Mouse (Mus musculus) lung, adult 2 months (tissue): ENCODE data around the gene Slc44a1. TPM values are rescaled to one million over a fixed set of nuclear protein-coding genes. Genes with fewer than 3 reads are reported as not detected.

ENCODE experiments used
- DNase-seq: peaks from one replicate; pipeline ENCODE4 v3.0.0; 2022
- H3K4me1 ChIP-seq: fragments of 200-500 bp; 2 replicates; pipeline ENCODE4 v1.6.1; 2011; ENCODE audit warnings: low read length; ENCODE audit not compliant: control insufficient read depth, insufficient read depth
- H3K4me3 ChIP-seq: fragments of 200-500 bp; replicated peaks from 2 replicates; pipeline ENCODE3; 2011; ENCODE audit warnings: low read depth, mild to moderate bottlenecking, control low read depth, low read length; ENCODE audit errors: extremely low read depth
- CTCF ChIP-seq: fragments of 200-500 bp; IDR thresholded peaks from 2 replicates; pipeline ENCODE4 v1.5.1; 2011; ENCODE audit warnings: mild to moderate bottlenecking, low read length, control low read depth; ENCODE audit not compliant: insufficient read depth
- POLR2A ChIP-seq: fragments of 200-500 bp; IDR thresholded peaks from 2 replicates; pipeline ENCODE4 v1.6.1; 2011; ENCODE audit warnings: low read depth, mild to moderate bottlenecking, control low read depth, low read length, borderline replicate concordance; ENCODE audit errors: extremely low read depth
- WGBS: fragments of 180-500 bp; shearing (Covaris S2); methylation state at CpG from one replicate; pipeline ENCODE4 v1.1.7; 2018; 5-methylcytosine and 5-hydroxymethylcytosine counted together
- polyA plus RNA-seq: library from polyadenylated mRNA; depleted of rRNA; stranded (reverse); fragments of >200 nt; gene quantifications from 2 replicates; pipeline ENCODE4 v1.2.3, GENCODE M21; 2012

Slc44a1 gene
- polyA plus RNA-seq, 1 experiment, result 45.2 TPM

DNA sequence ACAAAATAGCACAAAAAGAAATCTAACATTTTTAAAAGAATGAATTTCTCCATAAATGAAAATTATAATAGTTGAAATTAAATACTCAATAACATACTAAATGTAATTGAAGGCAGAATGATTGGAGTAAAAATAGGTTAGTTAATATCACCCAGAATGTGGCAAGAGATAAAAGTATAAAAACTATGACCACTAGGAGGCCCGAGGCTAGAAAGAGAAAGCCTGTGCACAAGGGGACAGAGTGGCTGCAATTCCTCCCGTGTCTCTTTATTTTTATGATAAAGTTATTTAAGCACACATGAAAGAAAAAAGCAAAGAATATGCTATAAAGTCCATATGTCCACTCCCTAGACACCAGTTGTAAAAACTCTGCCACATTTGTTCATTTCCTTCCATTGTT, 17.4 kb upstream of the Slc44a1 start:
- no peaks in the 10 kb centered on the region for H3K4me1 ChIP-seq
- H3K4me3 ChIP-seq, result no peak overlapping the region
- no peak for DNase-seq
- WGBS, result 46% methylated on average over 2 of the region's 2 CpGs
- 0 out of 2 replicates have a peak, but pooled peaks have one; percentile 17 for TF ChIP-seq CTCF
- no peak for TF ChIP-seq POLR2A

DNA sequence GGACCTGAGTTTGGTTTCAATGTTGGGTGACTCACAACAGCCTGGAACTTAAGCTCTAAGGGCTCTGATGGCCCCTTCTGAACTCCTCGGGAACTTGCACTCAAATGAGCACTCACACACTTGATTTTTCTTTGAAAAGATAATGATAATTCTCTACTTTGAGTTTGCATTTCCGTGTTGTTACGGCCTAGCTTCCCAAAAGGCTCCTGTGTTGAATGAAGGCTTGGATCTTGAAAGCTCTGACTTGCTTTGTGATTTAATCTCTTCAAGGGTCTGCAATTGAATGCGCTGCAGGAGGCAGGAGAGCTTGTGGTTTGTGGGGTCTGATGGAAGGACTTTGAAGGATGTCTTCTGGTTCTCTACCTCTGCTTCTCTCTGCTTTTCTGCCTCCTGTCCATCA, 13.1 kb upstream of the Slc44a1 start:
- H3K4me3 ChIP-seq, result no peak overlapping the region
- DNase-seq, result no peak
- no peak for TF ChIP-seq POLR2A
- no peak for TF ChIP-seq CTCF
- H3K4me1 ChIP-seq, result no peaks in the 10 kb centered on the region
- 87% methylated on average over 4 of the region's 4 CpGs for WGBS

DNA sequence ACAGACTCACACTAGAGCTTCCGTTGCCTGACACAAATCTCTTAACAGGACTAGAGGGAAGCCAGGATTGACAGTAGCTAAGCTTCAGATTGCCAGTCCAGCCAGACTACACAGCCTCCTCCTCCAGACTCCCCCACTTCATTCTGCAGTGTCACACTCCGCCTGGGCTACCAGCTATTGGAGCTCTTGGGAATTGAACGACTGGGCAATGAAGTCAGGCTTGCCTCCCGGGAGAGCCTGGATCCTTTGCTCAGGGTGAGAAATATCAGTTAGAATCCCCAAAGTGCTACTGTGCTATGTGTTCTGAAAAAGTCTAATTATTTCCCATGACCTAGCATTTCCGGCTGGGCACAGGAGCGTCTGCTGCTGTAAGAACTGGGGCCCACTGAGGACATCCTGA, 9.7 kb upstream of the Slc44a1 start:
- TF ChIP-seq POLR2A, result no peak
- TF ChIP-seq CTCF, result no peak

DNA sequence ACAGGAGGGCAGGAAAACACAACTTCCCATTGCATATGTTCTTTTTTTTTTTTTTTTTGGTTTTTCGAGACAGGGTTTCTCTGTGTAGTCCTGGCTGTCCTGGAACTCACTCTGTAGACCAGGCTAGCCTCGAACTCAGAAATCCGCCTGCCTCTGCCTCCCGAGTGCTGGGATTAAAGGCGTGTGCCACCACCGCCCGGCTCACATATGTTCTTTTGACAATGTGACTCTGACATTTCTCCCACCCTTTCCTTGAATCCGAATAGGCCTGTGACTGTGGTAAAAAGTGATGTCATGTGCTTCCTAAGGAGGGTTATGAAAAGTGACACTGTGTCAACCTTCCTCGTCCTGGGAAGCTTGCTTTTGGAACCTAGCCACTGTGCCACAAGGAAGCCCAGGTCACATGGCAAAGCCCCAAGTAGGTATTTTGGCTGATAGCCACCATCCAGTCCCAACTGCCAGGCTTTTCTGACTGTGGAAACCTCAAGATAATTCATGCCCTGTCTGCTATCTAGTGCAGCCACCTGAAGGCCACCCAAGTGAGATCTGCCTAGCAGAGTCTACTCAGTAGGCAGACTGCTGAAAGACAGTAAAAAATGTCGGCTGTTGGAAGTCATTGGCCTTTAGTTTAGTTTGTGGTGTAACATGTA, 8.5 kb upstream of the Slc44a1 start:
- H3K4me3 ChIP-seq, result no peak overlapping the region
- H3K4me1 ChIP-seq, result no peaks in the 10 kb centered on the region
- 64% methylated on average over 10 of the region's 10 CpGs for WGBS
- peak; percentile 40 for DNase-seq
- no peak for TF ChIP-seq POLR2A
- TF ChIP-seq CTCF, result no peak

More for the DNA sequence above, 9.7 kb upstream of the Slc44a1 start:
- H3K4me3 ChIP-seq, result no peak overlapping the region
- DNase-seq, result no peak
- no peaks in the 10 kb centered on the region for H3K4me1 ChIP-seq
- 56% methylated on average over 6 of the region's 6 CpGs for WGBS

DNA sequence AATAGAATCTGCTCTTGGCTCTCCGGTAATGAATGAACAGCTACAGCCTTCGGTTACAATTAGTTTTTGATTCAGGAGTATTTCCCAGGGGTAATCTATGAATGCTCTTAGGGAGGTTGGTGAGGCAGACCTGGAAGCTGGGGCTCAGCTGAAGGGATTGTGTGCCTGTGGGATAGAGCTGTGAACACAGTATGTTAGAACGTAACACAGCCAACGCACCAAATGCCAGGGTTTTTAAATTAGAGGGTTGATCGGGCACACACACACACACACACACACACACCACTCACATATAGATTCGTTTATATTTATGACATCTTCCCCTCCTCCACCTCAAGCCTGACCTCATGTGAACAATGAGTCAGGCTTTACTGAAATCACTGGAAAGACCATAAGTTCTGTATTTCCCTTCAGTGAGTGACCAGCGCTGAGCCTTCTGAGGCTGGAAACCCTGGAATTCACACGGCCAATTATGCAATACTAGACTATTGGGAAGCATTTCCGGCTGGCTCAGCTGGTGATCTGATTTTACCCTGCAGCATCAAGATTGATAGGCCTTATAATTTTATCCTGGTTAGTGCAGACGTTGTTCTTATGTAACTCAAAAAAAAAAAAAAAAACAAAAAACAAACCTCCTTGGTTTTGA, 3.0 kb upstream of the Slc44a1 start:
- no peak for DNase-seq
- no peak for TF ChIP-seq POLR2A
- no peak for TF ChIP-seq CTCF
- H3K4me3 ChIP-seq, result no peak overlapping the region
- H3K4me1 ChIP-seq, result peaks cover 6% of the 10 kb centered on the region
- 66% methylated on average over 10 of the region's 10 CpGs for WGBS

DNA sequence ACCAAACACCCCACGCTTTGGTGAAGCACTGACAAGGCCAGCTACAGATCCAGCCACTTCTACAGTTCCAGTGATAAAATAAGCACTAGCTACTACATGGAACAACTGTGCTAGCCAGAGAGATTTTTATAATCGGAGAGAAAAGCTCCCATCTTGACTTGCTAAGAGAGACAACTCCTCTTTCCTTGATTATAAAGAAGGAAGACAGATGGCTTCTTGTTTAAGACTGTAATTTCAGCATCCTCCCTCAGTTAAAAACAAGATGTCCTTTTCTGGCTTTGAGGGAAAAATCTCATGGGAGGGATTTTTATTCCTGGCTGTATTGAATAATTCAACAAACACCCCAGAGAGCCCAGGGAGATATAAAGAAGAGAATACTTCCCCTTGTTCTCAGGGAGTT, 1.8 kb upstream of the Slc44a1 start:
- TF ChIP-seq POLR2A, result no peak
- no peak for TF ChIP-seq CTCF
- no peak for DNase-seq
- Histone ChIP-seq H3K4me3 (no peak overlapping the region), H3K4me1 (peaks cover 6% of the 10 kb centered on the region)
- WGBS, result 57% methylated on average over 2 of the region's 2 CpGs

DNA sequence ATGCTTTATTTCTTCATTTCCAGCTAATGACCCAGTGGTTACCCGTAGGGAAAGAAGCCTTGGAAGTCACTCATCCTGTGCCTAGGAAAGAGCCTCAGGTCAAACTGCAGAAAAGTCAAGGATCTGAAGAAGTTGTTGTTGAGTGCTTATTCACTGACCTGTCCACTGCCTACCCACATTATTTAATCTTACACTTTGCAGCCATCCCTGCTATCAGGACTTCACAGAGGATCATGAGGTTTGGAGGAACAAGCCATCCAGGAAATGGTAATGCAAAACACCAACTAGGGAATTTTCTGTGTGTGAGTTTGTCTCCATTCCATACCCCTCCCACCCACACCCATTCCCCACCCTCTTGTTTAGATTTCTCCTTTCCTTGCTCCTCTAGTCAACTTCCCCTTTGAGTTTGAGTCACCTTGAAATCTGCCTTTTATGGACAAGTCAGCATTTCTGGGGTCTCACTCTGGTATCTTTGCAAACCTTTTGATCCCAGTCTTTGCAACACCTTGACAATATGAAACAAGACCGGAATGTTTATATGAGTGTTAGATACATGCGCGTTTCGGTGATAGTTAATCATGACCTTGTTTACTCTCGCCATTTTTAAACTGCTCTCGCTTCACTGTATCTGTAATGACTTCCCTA, 1.3 kb upstream of the Slc44a1 start:
- no peak for DNase-seq
- Histone ChIP-seq H3K4me1 (peaks cover 6% of the 10 kb centered on the region), H3K4me3 (peak overlapping the region; percentile 48)
- WGBS, result 53% methylated on average over 7 of the region's 7 CpGs
- TF ChIP-seq CTCF, result no peak
- TF ChIP-seq POLR2A, result no peak

DNA sequence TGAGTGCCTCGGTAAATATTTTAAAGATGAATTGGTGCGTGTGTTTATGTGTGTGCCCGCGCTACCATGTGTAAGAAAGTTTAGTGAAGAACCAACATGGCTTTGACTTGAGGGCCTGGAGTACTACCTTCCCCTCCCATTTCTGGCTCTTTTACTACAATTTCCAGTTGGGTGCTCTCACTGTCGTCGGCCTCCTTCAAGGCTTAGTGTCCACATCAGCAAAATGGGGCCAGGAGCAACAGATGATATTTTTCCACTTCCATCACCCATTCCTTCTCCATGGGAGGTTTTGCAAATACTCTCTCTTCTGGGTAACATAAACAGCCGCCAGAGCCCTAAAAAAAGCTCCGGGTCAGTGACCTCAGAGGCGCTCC, 590 bp upstream of the Slc44a1 start:
- DNase-seq, result no peak
- H3K4me3 ChIP-seq, result peak overlapping the region; percentile 92
- TF ChIP-seq POLR2A, result no peak
- TF ChIP-seq CTCF, result no peak

DNA sequence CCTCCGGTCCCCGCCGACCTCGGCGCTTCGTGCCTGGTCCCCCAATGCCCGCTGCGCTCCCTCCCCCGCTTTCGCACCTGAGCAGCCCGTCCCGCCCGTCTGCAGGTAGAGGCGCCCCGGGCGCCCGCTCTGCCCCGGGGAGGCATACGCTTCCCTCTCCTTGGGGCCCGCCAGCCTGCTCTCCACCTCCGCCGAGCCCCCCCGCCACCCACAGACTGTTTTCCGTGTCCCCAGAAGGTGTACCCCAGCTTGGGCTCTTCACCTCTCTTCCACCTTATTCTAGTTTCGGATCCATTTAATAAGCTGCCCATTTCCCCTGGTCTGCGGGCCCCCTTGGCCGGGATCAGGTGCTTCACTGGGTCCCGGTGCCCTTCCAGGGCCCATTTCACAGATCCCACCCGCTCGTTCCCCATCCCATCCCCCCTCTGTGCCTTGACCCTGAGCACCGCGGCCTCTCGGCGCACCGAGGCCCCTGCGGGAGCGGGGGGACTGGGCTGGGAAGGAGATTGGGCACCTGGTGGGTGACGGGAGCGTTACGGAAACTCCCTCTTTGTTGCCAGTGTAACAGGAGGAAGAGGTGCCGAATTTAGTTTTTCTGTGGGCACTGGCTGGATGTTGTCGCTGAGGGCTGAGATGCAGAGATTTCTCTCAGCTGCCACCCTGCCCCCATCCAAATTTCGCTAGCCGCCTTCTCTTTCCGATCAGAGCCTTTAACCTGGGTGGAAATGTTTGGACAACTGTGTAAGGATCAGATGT, 781 bp downstream of the Slc44a1 start:
- H3K4me1 ChIP-seq, result peaks cover 6% of the 10 kb centered on the region
- TF ChIP-seq CTCF (no peak), POLR2A (no peak)
- WGBS, result under 1% methylated on average over 45 of the region's 45 CpGs
- peak overlapping the region; percentile 90 for H3K4me3 ChIP-seq
- DNase-seq, result peak; percentile 53

More for the DNA sequence above, 590 bp upstream of the Slc44a1 start:
- H3K4me1 ChIP-seq, result peaks cover 6% of the 10 kb centered on the region
- 9% methylated on average over 9 of the region's 9 CpGs for WGBS
